Mouse (Mus musculus) kidney, adult 18-20 months (tissue): ENCODE measurements around the gene Senp6.
"Not testable (repeated sequence)": the region's sequence is repeated elsewhere in the genome, so short reads cannot be mapped to it uniquely, and the experiment has no call there.

ENCODE experiments used
- DNase-seq: peaks from one replicate; pipeline ENCODE4 v3.0.0; 2021

Senp6 gene

DNA sequence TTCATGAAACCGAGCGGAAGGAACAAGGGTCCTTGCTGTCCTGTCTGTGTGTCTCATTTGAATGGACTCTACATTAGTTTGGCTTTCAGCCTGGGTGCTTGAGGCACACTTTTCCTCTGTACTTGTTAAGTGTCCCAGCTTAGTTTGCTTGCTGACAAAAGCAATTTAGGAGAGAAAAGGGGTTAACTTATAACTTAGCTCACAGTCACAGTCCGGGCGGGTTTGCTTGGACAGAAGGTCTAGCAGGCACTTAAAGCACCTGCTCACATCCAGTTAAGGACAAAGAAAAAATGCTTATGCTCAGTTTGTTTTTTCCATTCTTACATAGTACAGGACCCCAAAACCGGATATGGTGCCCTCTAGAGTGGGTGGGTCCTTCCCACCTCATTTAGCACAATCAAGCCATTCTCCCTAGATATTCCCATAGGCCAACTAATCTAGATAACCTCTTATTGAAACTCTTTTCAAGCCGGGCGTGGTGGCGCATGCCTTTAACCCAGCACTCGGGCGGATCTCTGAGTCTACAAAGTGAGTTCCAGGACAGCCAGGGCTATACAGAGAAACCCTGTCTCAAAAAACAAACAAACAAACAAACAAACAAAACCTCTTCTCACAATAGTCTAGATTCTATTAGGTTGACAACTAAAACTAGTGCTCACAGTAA is 17.9 kb downstream of the Senp6 start:
- DNase-seq: peak; percentile 31

DNA sequence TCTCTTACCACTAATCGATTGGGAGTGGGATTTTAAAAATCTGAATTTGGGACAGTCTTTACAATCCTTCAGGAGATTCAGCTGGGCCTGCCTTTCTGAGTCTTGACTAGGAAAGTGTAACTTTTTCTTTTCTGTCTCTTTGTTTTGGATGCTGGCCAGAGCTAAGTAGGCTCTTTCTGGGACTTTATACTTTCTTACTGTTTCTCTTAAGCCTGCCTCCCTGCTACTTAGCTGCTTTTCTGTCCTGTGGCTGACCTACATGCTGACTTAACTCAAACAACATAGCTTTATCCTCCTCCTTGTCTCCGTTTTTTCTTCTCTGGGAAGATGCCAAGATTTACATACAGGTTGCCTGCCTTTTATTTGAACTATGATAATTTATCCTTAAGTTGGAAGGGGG is 19.0 kb downstream of the Senp6 start:
- no peak for DNase-seq

DNA sequence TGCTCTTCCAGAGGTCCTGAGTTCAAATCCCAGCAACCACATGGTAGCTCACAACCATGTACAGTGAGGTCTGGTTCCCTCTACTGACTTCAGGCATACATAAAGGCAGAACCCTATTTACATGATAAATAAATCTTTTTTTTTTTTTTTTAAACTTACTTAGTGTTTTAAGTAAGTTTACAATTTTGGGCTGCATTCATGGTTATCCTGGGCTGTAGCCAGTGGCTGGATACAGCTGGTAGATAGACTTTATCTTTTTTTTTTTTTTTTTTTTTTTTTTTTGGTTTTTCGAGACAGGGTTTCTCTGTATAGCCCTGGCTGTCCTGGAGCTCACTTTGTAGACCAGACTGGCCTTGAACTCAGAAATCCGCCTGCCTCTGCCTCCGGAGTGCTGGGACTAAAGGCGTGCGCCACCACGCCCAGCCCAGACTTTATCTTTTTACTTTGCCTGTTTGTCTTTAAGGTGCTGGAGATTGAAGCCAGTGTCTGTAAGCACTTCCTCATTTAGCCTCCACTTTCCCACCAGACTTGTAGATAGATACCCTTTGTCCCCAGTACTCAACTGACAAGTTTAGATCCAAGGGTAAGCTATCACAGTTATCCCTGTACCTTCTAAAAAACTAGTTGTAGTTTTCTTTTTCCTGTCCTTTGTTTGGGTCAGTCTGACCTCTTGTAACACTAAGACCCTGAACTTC is 19.7 kb downstream of the Senp6 start:
- DNase-seq: not testable (repeated sequence)

DNA sequence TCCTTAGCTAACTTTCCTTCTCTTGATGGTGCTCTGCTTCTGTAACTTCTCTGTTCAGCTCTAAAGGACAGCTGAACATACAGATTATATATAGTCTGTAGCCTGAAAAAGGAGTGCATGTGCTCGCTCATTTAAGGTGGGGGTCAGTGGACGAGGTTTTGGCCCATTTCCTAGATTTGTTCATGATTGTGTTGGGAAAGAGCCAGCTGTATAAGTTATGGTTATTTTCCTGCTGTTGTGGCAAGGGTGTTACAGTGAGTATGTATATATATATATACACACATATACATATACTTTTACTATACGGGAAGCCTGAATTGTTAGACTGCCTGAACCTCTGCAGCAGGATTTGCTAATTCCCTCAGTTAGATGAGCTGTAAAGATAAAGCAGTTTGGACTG is 22.7 kb downstream of the Senp6 start:
- DNase-seq: no peak

DNA sequence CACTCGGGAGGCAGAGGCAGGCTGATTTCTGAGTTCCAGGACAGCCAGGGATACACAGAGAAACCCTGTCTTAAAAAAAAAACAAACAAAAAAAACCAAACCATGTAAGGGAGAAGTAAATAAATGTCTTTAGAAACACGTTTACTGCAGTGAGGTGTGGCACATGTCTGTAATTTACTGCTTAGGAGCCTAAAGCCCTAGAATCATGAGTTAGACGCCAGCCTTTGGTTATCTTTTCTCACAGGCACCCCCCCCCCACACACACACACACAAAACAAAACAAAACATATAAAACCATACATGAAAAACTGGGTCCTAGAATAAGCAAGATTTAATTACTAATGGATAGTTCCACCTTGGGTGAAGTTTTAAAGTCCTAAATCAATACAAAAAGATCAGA is 29.6 kb downstream of the Senp6 start:
- DNase-seq: no peak

DNA sequence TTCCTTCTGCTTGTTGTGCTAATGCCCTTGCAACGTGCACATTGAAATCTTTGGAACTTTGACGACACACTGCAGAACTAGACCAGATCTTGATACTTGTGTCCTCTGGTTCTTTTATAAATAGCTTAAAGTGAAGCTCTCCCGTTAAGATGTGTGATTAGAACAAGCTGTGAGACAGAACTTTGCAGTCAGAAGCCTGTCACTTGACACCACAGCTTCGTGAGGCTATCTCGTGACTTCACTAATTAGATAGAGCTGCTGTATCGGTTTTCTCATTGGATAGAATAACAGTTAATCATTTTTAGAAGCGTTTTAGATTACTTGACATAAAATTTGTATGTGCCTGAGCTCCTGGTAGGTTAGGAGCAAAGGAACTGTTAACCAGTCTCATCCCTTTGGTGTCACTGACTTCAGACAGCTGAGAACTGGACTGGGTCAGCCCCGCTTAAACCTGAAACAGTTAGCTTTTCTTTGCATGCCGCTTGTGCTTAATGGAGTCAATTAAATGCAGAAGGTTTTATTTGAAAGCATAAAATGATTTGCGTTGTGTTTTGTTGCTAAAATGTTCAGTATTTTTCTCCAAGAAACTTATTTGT is 79.4 kb downstream of the Senp6 start:
- no peak for DNase-seq

DNA sequence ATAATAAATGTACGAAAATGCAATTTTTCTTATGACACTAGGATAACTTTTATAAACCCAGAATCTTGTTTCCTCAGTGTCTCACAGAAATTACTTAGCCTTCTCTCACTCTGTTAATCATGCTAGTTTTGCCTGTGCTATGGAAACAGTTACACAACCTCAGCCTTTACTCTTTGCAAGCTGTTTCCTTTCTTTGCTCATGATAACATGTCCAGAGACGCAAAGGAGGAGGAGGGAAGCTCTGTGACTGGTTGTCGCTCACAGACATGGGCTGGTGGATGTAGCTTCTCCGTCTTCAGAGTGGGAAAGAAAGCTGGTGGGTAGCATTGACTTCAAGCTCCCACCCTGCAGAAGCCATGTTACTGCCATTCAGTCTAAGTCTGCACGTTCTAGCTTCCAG is 82.9 kb downstream of the Senp6 start:
- no peak for DNase-seq

DNA sequence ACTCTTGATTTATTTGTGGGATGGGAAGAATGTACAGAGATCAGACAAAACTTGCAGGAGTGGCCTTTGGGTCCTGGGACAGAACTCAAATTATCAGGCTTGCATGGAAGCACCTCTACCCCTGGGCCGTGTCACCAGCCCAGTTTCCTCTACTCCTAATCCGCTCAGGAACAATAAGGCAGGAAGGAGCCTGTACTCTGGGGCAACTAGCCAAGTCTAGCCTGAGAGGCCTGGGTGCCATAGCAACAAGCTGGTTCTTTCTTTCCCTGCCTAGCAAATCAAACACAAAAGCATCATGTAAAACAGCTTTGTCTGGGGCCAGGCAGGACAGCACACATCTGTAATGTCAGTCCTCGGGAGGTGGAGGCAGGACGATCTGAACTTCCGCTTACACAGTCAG is 88.6 kb downstream of the Senp6 start:
- DNase-seq: peak; percentile 55

DNA sequence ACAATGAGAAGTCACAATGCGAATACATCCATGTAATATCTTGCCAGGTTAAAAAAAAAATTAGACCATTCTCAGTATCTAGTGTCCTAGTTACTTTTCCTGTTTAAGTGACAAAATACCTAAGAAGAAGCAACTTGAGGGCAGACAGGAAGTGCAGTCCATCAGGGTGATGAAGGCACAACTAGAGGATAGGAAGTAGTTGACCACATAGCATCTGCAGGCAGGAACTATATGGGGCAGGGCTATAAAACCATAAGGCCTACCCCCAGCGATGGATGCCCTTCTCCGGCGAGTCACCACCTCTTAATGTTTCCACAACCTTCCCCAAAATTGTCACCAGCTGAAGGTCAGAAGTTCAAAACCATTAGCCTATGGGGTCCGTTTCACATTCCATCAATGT is 90.1 kb downstream of the Senp6 start:
- no peak for DNase-seq

DNA sequence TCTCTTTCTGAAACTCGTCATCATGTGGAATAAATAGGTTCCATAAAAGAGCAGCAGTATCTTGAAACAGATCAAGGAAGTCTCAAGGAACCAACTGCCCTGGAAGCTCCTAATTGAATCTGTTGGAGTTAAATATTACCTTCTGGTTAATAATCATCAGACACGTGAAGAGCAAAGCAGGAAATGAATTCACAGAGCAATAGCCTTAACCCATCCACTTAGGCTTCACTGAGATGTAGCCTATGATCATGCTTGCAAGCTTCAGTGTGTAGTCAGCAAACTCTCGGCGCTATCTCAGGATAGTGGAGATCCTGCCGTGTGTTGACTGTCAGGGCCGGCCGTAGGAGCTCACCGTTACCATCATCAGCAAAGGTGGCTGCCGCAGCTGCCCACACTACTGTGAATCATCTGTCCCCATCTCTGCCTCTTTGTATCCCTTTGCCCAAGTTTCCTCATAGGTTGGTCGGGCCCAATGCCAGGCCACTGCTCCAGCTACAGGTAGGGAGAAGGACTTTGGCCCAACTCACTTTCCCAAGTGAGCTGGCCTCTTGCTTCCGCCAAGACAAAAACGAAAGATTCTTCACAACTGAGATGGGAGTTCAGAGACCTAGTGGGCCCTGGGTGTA is 91.2 kb downstream of the Senp6 start:
- peak; percentile 75 for DNase-seq

DNA sequence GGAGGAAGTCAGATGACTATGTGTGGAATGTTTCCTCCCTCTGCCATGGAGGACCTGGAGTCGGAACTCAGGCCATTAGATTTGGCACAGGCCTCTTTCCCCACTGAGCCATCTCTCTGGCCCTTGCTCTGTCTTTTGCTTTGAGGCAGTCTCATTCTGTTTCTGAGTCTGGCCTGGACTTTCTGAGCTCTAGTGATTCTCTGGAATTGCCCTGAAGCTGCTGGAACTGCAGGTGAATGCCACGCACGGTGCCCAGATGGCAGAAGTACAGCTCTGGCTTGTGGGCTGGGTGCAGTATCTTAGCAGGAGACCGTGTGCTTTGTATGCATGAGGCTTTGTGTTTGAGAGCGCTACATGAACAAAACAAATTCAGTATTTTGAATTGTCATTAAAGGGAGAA is 92.2 kb downstream of the Senp6 start:
- DNase-seq: peak; percentile 63

DNA sequence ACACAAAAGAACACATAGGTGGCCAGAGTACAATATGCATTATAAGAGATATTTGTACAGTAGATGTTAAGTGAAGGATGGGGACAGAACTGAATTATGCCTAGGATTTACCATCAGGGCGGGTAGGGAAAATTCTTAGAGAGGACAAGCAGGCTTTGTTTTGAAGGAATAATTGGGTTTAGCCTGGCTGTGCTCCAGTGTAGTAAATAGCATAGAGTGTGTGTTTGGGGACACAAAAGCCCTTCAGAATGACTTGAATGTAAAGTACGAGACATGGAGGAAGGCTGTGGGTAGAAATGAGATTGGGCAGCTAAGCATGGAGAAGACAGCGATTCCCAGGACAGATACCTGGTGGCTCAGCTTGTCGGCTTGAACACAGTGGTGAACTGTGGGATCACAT is 94.7 kb downstream of the Senp6 start:
- DNase-seq: no peak

DNA sequence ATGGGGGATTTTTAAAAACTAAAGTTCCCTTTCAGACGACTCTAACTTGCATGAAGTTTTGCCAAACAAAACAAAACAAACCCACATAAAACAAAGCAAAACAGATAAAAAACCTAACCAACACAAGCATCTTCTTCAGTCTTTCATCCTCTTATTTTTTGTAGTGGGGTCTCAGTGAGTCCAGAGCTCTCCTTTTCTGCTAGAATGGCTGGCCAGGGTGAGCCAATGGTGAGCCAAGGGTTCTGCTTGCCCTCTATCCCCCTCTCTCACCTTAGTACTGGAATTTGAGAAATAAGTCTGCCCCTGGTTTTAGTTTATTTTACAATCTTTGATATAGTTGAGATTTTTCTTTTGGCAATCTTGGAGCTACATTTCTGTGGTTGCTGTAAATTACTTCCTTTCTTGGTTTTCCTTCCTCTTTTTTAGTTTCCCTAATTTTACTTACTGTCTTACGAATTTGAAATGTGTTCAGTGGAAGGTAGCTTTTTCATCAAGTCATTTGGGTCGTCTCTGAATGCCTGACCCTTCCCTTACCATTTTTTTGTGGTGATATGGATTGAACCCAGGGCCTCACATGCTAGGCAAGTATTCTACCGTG is 96.5 kb downstream of the Senp6 start:
- DNase-seq: no peak

DNA sequence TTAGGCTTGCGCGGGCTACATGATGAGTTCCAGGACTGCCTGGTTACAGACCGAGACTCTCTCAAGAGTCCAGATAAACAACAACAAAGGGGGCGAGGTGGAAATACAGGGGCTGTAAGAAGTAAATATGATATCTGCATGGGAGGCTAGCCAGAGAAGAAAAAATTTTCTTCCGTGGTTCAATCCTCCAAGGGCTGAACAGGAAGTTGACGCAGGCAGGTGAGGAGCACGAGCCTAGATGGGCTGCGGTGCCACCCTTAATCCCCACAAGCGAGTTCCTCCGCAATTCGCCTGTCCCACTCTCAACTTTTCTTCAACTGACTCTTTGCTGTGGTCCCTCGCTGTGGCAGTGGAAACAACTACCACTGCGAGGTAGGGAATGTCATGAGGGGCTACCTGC is 97.5 kb downstream of the Senp6 start:
- DNase-seq: no peak

DNA sequence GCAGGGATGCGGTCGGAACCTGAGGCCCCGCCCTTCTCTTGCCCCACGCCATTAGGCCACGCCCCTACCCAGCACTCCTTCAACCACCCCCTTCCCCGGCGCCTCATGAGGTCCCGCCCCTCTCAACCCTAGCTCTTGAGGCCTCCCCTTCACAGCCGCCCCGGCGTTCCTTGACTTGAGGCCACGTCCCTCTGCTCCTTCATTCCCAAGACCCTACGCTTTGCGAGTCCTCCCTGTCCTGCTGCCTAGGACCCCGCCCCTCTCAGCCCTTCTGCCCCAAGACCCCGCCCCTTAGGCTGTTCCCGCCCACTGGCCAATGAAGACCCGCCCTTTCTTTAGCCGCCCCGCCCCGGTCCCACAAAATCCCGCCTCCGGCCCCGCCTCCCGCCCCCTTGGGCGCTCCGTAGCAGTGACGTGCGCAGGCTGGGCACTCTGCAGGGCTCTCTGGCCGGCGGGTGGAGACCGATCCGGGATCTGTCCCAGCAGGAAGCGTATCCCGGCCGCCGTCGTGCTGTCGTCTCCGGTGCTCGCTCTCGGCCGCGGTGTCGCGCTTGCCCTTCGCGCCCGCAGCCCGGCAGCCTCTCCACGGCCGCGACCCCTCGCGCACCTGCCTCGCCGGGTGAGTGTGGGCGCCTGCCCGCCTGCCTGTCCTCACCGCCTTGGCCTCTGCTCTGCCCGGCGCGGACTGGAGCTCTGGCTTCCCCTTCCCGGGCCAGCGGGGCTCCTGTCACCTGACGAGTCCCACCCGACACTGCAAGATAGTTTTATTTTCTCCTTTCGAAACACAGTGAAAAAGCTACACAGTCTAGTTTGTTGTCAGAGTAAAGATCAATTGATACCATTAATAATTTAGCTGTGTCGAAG is 98.1 kb downstream of the Senp6 start, which contains the start of gene Myo6:
Myo6 (plus strand) TSS at position 421 of the 864 bp plus-strand sequence.
- DNase-seq: peak; percentile 96

DNA sequence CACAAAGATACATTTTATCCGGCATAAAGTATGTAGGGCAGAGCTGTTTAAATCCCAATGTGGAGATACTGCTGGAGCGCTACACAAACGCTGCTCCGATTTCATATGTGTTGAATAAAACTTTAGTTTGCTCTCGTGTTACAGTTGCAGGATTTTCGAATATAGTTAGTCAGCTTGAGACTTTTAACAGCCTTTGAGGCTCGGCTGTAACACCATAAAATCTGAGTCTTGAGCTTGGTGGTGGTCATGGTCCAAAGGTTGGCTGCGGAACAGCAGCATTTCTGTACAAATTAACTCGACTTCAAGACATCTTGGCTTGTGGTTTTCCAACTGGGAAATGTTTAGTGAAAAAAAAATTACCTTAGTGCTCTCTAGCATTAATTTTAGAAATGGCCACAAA is 99.0 kb downstream of the Senp6 start:
- DNase-seq: peak; percentile 64

DNA sequence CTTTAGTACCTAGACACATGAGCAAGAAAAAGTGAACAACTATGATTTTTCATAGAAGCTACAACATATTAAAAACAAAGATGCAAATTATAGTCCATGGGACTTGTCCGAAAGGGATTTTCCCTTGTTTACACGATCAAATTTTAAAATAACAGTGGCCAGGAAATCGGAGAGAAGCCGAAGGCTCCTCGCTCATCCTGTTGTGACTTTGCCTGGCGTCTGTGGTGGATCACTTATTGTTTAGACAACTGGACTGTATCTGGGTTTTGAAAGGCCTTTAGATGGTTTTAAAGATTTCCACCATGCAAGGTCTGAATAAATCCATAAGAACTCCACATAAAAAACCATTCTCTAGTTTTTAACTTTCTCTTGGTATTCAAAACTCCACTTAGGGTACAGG is 99.7 kb downstream of the Senp6 start:
- peak; percentile 18 for DNase-seq

DNA sequence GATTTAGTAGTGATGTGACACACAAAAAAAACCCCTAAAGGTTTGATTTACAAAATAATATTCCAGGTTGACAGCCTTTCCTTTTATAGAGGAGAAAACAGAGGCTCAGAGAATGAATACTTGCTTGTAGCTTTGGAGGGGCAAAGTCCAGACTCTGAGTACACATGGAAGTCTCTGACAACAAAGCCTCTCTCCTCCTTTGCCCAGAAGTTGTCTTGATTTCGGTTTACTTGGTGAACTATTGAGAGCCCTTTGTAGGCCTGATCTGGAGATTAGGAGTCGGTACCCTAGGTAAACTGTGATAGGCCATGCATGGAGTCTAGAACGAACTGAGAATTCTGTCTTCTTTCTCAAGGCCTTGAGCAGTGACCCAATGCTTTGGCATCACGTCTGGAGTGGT is 100.4 kb downstream of the Senp6 start:
- peak; percentile 42 for DNase-seq

DNA sequence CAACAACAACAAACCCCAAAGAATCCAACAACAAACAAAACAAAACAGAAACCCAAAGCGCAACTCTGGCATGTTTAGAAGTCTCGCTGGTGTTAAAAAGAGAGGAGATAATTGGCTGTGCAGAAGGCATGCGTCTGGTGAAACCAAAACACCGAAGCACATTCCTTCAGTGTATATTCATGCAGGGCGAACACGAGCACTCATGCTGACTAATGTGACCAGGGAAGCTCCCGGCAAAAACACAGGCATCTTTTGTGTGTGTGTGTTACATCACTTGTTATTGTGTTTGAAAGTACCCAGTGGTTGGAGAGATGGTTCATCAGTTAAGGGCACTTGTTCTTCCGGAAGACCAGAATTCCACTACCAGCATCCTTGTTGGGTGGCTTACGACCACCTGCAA is 102.8 kb downstream of the Senp6 start:
- DNase-seq: no peak

DNA sequence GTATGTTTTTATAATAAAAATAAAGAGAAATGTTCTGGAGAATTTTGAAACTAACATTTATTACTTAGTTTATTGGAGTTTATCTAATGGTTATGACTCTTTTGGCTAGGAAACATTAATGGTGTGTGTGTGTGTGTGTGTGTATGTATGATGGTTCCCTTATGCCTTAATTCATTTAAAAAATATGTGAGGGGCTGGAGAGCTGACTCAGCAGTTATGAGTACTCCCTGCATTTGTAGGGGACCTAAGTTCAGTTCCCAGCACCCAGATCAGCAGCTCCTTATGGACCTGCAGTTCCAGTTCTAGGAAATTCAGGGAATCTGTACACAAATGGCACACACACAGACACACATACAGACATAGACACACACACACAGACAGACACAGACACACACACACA is 104.5 kb downstream of the Senp6 start:
- DNase-seq: no peak

DNA sequence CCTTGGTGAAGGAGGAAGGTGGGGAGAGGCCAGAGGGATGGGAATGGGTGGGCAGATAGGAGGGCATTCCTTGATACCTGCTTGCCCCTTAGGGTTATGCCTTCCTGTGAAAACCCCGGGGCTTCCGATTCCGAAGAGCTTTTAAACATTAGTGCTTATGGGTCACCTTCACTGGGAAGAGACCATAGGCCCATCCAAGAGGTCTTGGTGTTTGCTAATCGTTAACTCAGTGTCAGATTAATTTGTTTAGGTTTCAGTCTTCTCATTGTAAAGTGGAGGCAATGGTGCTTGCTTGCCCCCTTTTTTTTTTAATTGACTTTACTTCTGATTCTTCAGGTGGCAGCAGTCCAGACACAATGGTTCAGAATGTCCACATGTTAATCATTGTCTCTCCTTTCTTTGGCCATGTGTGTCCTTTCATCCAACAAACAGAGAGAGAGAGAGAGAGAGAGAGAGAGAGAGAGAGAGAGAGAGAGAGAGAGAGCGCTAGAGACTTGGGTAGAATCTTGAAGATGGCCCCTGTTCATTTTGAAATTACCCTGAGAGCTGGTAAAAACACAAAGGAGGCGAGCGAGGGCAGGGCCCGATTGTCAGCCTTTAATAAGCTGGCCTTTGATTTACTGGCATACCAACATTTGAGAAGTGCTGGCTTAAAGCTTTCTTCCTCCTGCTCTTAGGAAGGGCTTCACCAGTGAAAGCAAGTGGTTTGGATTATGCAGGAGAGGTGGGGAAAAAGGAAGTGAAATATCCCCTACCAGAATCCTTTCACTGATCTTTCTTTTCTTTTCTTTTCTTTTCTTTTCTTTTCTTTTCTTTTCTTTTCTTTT is 105.9 kb downstream of the Senp6 start:
- no peak for DNase-seq

DNA sequence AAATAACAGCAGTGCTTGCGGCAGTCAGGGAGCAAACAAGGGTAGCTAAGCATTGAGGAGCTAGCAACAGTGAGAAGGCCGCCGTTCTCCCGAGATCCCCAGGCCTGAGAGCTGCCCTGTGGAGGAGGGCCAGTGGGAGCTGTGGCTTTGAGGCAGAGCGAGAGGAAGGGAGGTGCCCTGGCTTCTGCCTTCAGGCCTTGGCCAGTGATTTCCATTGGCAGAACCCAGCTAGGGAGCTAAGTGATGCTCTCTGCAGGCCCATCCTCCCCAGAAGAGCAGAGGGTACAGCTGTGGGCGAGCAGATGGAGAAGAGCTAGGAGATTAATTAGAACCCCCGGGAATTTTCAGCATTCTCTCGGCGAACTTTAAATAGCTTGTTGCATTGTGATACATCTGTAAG is 106.9 kb downstream of the Senp6 start:
- DNase-seq: no peak
